Mouse (Mus musculus) cerebellum, postnatal 10 days (tissue): ENCODE results near the gene Pea15a.
A peak's percentile ranks its signal among the peaks of the same experiment; 100 is the strongest.
"Not testable (repeated sequence)": the region's sequence is repeated elsewhere in the genome, so short reads cannot be mapped to it uniquely, and the experiment has no call there.

Experiments used
- DNase-seq, 2 experiments: peaks; one replicate each; pipeline ENCODE4 v3.0.0; 2021; ENCODE audit warnings: mixed read lengths in 2 of 2

Pea15a gene

DNA sequence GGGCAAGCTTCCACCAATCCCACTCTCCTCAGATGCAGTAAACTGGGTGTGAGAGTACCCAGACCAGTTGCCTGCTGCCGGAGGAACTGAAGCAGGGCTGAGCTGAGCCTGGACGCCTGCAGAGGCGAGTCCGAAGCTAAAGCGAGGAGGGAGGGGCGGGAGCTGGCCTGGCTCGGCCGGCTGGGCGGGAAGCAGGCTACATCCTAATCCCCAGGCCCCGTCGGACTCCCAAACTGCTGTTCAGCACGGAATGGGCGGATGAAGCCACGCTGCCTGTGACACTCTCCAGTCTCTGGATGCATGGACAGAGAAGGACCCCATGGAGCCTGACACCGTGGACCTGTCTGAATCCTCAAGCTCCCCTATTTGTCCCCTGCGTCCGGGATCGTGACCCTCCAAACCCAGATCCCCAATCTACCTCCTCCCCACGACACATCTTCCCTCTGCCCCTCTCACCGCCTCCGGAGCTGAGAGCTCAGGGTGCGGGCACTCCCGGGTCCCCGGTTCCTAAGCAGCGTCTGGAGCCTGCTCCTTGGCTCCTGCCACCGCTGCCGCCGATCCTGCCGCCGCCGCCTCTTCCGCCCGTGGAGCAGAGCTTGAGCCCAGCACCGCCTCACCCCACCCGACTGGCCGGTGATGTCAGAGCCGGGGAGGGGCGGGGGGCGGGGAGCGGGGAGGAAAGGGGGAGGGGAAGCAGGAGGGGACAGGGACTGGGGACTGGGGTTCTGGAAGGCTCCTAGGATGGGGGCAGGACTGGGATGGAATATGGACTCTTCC is at the start of gene Pea15a:
TSS of gene Pea15a (minus strand) at position 664 of the 777 bp plus-strand sequence.
- peak; percentile 93 to 96 for DNase-seq

DNA sequence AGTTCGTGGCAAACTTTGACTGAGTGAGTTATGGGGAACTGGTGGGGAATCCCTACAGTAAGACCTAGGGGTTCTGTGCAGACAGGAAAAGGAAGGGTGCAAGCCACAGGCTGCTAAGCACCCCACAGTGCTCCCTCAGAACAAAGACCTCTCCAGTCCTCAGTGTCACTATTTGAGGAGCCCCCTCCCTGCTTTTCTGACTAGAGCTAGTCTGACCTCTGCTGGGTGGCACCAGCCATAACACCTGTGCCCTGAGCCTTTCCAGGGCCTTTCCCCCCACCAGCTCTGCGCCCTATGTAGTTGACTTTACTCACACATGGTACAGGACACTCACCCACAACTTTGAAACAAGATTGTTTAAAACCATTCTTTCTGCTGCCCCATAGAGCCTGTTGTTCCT is 41.1 kb upstream of the Pea15a start:
- peak; percentile 61 to 62 for DNase-seq

GRCm38 (mm10) chr1:172247216-172247615 is 40.6 kb upstream of the Pea15a start:
- DNase-seq, result no peak

DNA sequence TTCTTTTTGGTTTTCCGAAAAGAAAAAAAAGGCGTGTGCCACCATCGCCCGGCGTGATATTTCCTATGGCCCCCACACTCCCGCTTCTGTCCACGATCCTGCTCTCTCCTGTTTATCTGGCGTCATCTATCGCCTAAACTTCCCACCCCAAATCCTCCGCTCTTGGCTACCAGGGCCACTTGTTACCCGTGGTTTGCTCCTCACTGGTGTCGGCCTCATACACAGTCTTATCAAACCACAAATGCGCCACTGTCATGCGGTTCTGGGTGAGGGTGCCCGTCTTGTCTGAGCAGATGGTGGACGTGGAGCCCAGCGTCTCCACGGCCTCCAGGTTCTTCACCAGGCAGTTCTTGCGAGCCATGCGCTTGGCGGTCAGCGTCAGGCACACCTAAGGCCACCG is 38.0 kb upstream of the Pea15a start:
- DNase-seq, result not testable (repeated sequence)

- DNase-seq, result peak; percentile 59 to 62
Measured at GRCm38 (mm10) chr1:172243547-172244205, 37.1 kb upstream of the Pea15a start.

DNA sequence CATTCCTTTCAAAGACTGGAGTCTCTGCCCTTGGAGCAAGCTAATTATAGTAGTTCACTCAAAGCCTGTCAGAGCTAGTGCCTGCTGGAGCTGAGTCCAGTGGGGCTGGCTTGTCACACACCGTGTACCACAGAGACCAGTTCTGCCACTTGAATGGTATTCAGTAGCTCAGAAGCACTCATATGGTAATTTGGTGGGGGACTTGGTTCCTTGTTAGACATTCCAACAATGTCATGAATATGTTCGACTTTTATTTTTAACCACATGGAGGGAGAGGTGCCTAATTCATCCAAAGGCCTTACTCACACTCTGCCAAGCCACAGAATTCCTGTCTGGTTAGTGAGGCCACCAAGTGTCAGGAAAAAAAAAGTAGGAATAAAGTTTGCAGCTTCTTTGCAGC is 35.8 kb upstream of the Pea15a start:
- DNase-seq, result no peak

- DNase-seq, result no peak
Measured at GRCm38 (mm10) chr1:172240945-172241708, 34.5 kb upstream of the Pea15a start.

GRCm38 (mm10) chr1:172229215-172229614 is 22.6 kb upstream of the Pea15a start:
- DNase-seq, result no peak

DNA sequence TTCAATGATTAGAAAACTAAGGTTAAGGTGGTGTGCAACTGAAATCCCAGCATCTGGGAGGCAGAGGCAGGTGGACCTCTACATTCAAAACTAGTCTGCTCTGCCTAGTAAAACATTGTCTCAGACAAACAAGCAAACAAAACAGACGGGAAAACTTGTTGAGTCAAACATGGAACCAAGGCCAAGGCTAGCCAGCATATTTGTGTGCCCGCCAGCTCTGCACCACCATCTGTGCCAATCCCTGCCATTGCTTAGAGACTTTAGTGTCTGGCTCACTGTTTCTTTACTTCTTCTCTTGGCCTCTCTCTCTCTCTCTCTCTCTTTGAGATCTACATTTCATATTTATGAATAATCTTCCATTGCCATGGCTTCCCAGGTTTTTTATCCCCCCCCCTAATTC is 21.6 kb upstream of the Pea15a start:
- peak; percentile 82 to 84 for DNase-seq

GRCm38 (mm10) chr1:172221297-172222063 is 14.9 kb upstream of the Pea15a start:
- no peak for DNase-seq

- DNase-seq, result peak; percentile 52 to 73
Measured at GRCm38 (mm10) chr1:172220414-172220813, 13.8 kb upstream of the Pea15a start.

DNA sequence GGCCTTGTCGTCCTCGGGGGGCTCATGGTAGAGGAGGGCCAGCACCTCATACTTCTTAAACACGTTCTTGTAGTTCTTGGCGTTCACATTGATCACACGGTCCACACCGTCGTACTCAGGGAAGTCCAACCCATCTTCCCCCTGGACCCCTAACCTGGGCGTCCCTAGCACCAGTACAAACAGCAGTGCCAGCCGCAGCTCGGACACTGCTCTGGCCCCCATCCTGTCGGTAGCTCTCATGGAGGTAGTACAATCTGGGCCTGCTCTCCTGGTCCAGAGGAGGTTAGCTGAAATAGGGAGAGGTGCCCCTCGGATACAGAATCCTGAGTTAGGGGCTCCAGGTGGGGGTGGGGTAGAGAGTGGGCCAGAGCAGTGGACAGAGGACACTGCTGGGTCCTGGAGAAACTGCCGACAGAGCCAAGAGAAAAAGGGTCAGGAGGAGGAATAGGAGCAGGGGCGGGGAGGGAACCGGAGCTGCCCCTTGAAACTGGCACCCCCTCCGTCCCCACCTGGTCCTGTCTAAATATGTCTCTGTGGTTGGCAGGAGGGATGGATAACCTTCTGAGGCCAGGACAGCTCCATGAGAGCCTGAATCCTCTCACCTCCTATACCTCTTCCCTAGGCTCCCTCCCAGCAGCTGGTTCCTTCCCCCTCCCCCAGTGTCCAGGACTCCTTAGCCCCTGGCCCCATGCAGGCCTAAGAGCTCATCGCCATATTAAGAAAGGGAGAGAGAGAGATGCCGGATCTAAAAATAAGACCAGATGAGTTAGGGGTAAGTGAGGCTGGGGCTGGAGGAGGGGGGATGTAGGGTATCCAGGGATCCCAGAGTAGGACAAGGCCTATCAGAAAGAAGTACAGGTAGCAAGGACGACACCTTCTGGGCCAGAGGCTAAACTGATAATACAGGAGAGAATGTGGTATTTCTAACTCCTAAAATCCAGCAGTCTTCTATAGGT is 13.1 kb upstream of the Pea15a start, which contains the start of gene Casq1:
TSS of gene Casq1 (minus strand) at position 418 of the 956 bp plus-strand sequence.
- DNase-seq, result no peak

- DNase-seq, result no peak
Measured at GRCm38 (mm10) chr1:172218164-172218910, 11.7 kb upstream of the Pea15a start.

GRCm38 (mm10) chr1:172217148-172217547 is 10.5 kb upstream of the Pea15a start:
- peak; percentile 95 for DNase-seq

DNA sequence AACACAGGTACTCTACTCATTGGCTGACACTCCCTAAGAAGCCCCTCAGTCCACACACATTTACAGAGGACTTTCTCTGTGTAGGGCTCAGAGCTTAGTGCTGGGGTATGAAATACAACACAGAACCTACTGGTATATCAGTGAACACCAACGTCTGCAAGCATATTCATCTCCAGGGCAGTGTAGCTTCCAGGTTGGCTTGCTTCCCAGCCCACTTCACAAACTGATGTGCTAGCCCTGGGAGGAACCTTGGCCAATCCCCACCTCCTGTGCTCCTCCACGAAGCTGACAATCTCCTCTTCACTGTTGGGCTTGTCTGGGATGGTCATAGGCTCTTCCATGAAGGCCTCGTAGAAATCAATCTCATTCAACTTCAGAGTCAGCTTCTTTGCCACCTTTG is 8.1 kb upstream of the Pea15a start:
- peak in 1 of 2 experiments; percentile 41 for DNase-seq

DNA sequence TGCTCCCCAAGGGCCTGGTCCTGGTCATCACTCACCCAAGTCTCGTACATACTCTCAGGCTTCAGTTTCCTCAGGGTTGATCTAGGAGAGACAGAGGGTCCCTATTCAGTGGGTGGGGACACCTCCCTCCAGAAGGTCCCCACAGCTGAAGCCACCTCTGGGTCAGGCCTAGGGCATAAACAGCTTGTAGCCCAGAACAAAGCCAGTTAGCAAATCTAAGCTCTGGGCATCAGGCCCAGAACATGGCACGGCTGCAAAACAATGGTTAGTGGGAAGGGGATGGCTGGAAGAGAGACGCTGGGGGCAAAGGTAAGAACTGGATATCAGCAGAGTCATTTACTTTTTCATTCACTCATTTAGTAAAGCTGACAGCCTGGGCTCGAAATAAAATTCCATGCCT is 7.2 kb upstream of the Pea15a start:
- DNase-seq, result peak in 1 of 2 experiments; percentile 19

GRCm38 (mm10) chr1:172212776-172213175 is 6.2 kb upstream of the Pea15a start:
- peak in 1 of 2 experiments; percentile 2 for DNase-seq

- peak; percentile 68 to 71 for DNase-seq
Measured at GRCm38 (mm10) chr1:172207111-172207584, 544 bp upstream of the Pea15a start.

- peak; percentile 41 to 67 for DNase-seq
Measured at GRCm38 (mm10) chr1:172205741-172206087, 890 bp downstream of the Pea15a start.
